Mouse (Mus musculus): ENCODE results near the gene Rnaseh2a. TPM values are rescaled to one million over a fixed set of nuclear protein-coding genes. Genes with fewer than 3 reads are reported as not detected.

Gene Rnaseh2a
- polyA plus RNA-seq, 1 experiment: 69.4 TPM

DNA sequence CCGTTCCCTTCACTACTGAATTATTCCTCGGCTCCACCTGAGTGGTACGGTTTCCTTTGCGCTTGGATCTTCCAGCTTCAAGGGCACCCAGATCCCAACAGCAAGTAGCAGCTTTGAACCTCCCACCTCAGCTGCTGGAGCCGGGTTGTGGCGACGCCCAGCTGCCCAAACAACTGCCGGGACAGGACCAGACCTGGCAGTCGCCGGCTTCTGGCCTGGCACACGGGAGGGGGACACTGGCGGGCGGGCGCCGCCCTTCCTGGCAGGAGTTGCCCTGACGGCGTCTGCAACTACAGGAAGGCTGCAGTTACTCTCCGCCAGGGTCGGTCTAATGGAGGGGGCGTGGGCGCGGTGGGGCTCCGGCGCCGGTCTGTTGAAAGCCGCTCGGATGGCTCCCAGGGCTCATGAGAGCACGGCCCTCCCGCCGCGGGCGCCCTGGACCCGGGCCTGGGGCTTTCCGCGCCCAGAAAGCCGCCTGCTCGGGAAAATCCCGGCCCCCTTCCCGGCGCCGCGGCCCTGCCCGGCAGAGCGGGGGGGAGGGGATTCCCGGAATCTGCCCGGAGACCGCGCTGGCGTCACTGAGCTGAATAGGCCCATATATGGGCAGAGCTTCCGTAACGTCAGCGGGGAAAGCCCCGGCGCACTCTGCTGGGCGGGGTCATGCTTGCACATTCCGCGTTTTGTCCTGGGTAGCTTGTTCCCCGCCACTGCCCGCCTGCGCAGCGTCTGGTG lies 6.6 kb upstream of the Rnaseh2a start:
- DNase-seq: peak; percentile 95
- Histone ChIP-seq H3K36me3 (ENCODE audit: control insufficient read depth, insufficient read depth, low read length) (no peaks in the 10 kb centered on the region), H3K27me3 (ENCODE audit: control insufficient read depth, insufficient read depth, low read length) (no peaks in the 10 kb centered on the region), H3K4me3 (ENCODE audit: control insufficient read depth, insufficient read depth, low read length) (peak overlapping the region; percentile 79), H3K4me1 (replicated peaks; ENCODE audit: control insufficient read depth, insufficient read depth, low read length) (peaks cover 24% of the 10 kb centered on the region), H3K27ac (ENCODE audit: control insufficient read depth, insufficient read depth, low read length) (peak overlapping the region; percentile 79)
- WGBS: 2% methylated on average over 61 of the region's 61 CpGs
- TF ChIP-seq CTCF (IDR thresholded peaks at IDR 0.05; ENCODE audit: borderline replicate concordance, control insufficient read depth, extremely low read depth, insufficient read depth, low read length, poor library complexity): 0 out of 2 replicates have a peak, but pooled peaks have one; percentile 8
- TF ChIP-seq POLR2A (IDR thresholded peaks at IDR 0.05; ENCODE audit: control insufficient read depth, extremely low read depth, insufficient read depth, low read length, poor library complexity): peak; percentile 44; the same call in 1 of the 2 replicates

DNA sequence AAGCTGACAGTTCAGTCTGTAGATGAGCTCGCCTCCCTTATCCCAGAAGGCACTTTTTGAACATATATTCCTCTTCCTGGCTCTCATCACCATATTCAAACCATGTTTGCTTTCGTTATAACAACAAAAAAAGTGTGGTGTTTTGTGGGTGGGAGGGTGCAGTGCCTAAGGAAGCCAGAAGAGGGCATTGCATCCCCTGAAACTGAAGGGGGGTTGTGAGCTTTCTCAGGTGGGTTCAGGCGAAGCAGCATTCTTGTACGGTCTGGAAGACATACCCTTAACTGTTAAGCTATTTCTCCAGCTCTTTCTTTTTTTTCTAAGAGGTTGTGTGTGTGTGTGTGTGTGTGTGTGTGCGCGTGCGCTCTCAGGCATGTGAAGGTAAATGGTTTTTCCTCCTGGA lies 5.9 kb upstream of the Rnaseh2a start:
- DNase-seq: peak; percentile 84
- no peaks in the 10 kb centered on the region for H3K27me3 ChIP-seq (ENCODE audit: control insufficient read depth, insufficient read depth, low read length)
- H3K27ac ChIP-seq (ENCODE audit: control insufficient read depth, insufficient read depth, low read length): no peak overlapping the region; the same call in 1 of the 2 replicates
- peak; percentile 26; the same call in 1 of the 2 replicates for TF ChIP-seq CTCF (IDR thresholded peaks at IDR 0.05; ENCODE audit: borderline replicate concordance, control insufficient read depth, extremely low read depth, insufficient read depth, low read length, poor library complexity)
- TF ChIP-seq POLR2A (IDR thresholded peaks at IDR 0.05; ENCODE audit: control insufficient read depth, extremely low read depth, insufficient read depth, low read length, poor library complexity): no peak
- WGBS: 38% methylated on average over 7 of the region's 7 CpGs
- H3K4me3 ChIP-seq (ENCODE audit: control insufficient read depth, insufficient read depth, low read length): no peak overlapping the region
- peaks cover 20% of the 10 kb centered on the region for H3K4me1 ChIP-seq (replicated peaks; ENCODE audit: control insufficient read depth, insufficient read depth, low read length)
- no peaks in the 10 kb centered on the region for H3K36me3 ChIP-seq (ENCODE audit: control insufficient read depth, insufficient read depth, low read length)

- H3K4me3 ChIP-seq (ENCODE audit: control insufficient read depth, insufficient read depth, low read length): no peak overlapping the region
- H3K36me3 ChIP-seq (ENCODE audit: control insufficient read depth, insufficient read depth, low read length): no peaks in the 10 kb centered on the region
- TF ChIP-seq POLR2A (IDR thresholded peaks at IDR 0.05; ENCODE audit: control insufficient read depth, extremely low read depth, insufficient read depth, low read length, poor library complexity): no peak
- H3K4me1 ChIP-seq (replicated peaks; ENCODE audit: control insufficient read depth, insufficient read depth, low read length): peaks cover 17% of the 10 kb centered on the region
- no peaks in the 10 kb centered on the region for H3K27me3 ChIP-seq (ENCODE audit: control insufficient read depth, insufficient read depth, low read length)
- H3K27ac ChIP-seq (ENCODE audit: control insufficient read depth, insufficient read depth, low read length): no peak overlapping the region
- DNase-seq: no peak
- WGBS: 69% methylated on average over 8 of the region's 8 CpGs
Observed at GRCm38 (mm10) chr8:84974543-84975142, 5.1 kb upstream of the Rnaseh2a start.

DNA sequence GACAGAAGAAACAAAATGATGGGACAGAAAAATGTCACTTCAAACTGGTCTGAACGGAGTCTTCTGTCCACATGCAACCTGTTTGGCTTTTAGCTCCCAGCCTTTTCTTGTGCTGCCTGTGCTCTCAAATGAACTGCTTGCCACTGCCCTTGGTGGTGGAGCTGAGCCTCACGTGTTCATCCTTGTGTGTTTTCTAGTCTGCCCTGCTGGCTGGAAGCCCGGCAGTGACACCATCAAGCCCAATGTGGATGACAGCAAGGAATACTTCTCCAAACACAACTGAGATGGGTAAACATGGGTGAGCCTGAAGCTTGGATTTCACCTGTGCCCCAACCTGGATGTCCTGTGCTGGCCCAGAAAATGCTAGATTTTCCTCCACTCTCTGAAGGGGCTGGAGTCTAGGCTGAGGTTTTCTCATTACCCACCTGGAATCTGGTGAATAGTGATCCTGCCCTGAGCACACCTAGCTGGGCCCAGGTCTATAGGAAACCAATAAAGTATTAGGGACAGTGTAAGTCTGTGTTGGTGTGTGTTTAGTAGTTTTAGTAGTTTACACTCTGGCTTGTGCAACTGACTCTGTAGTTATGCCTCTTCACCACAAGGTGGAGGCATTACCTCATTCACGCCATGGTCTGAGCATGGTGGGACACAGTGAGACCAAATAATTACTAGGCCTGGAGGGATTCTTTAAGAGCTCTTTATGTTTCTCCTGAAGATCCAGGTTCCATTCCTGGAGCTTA lies 4.4 kb upstream of the Rnaseh2a start:
- no peaks in the 10 kb centered on the region for H3K27me3 ChIP-seq (ENCODE audit: control insufficient read depth, insufficient read depth, low read length)
- TF ChIP-seq POLR2A (IDR thresholded peaks at IDR 0.05; ENCODE audit: control insufficient read depth, extremely low read depth, insufficient read depth, low read length, poor library complexity) (no peak), CTCF (IDR thresholded peaks at IDR 0.05; ENCODE audit: borderline replicate concordance, control insufficient read depth, extremely low read depth, insufficient read depth, low read length, poor library complexity) (no peak)
- H3K4me1 ChIP-seq (replicated peaks; ENCODE audit: control insufficient read depth, insufficient read depth, low read length): peaks cover 15% of the 10 kb centered on the region
- no peak overlapping the region for H3K4me3 ChIP-seq (ENCODE audit: control insufficient read depth, insufficient read depth, low read length)
- no peaks in the 10 kb centered on the region for H3K36me3 ChIP-seq (ENCODE audit: control insufficient read depth, insufficient read depth, low read length)
- peak; percentile 54 for DNase-seq
- 82% methylated on average over 4 of the region's 4 CpGs for WGBS
- H3K27ac ChIP-seq (ENCODE audit: control insufficient read depth, insufficient read depth, low read length): no peak overlapping the region

DNA sequence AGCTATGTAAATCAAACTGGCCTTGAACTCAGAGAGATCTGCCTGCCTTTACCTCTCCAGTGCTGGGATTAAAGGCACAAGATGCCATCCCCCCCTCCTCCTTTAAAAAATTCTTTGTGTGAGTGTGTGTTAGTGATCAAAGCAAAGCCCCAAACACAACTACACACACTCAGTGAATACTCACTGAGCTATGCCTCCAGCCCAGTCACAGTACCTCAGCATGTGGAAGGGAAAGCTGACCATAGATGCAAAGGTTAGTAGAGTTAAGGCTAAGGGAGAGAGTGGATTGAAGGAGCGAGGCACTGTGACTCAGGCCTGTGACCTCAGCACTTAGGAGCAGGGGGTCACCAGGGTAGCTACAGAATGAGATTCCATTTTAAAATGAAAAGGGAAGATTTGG lies 3.5 kb upstream of the Rnaseh2a start:
- no peak overlapping the region for H3K27ac ChIP-seq (ENCODE audit: control insufficient read depth, insufficient read depth, low read length)
- TF ChIP-seq CTCF (IDR thresholded peaks at IDR 0.05; ENCODE audit: borderline replicate concordance, control insufficient read depth, extremely low read depth, insufficient read depth, low read length, poor library complexity) (no peak), POLR2A (IDR thresholded peaks at IDR 0.05; ENCODE audit: control insufficient read depth, extremely low read depth, insufficient read depth, low read length, poor library complexity) (no peak)
- WGBS: 100% methylated on average over 1 of the region's 1 CpGs
- DNase-seq: no peak
- peaks cover 18% of the 10 kb centered on the region for H3K4me1 ChIP-seq (replicated peaks; ENCODE audit: control insufficient read depth, insufficient read depth, low read length)
- H3K27me3 ChIP-seq (ENCODE audit: control insufficient read depth, insufficient read depth, low read length): no peaks in the 10 kb centered on the region
- H3K4me3 ChIP-seq (ENCODE audit: control insufficient read depth, insufficient read depth, low read length): no peak overlapping the region
- no peaks in the 10 kb centered on the region for H3K36me3 ChIP-seq (ENCODE audit: control insufficient read depth, insufficient read depth, low read length)

DNA sequence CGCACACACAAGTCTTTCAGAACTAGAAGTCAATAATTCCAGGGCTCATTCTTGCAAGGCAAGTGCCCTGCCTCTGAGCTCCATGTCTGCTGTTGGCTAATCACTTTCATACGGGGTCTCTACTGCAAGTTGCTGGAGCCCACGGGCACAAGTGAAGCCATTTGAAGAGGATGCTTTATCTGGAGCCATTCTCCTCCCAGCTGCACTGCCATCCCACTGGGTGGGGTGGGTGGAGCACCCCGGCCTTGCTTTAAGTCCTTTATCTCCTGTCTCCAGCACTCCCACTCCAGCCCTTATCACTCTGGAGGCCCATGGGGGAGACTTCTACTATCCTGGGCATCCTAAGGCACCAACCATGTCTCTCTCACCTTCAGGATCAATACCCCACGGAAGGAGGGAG lies 1.3 kb upstream of the Rnaseh2a start:
- TF ChIP-seq CTCF (IDR thresholded peaks at IDR 0.05; ENCODE audit: borderline replicate concordance, control insufficient read depth, extremely low read depth, insufficient read depth, low read length, poor library complexity): no peak
- TF ChIP-seq POLR2A (IDR thresholded peaks at IDR 0.05; ENCODE audit: control insufficient read depth, extremely low read depth, insufficient read depth, low read length, poor library complexity): no peak
- Histone ChIP-seq H3K4me3 (ENCODE audit: control insufficient read depth, insufficient read depth, low read length) (no peak overlapping the region), H3K27ac (ENCODE audit: control insufficient read depth, insufficient read depth, low read length) (no peak overlapping the region), H3K4me1 (replicated peaks; ENCODE audit: control insufficient read depth, insufficient read depth, low read length) (peaks cover 27% of the 10 kb centered on the region), H3K27me3 (ENCODE audit: control insufficient read depth, insufficient read depth, low read length) (no peaks in the 10 kb centered on the region), H3K36me3 (ENCODE audit: control insufficient read depth, insufficient read depth, low read length) (no peaks in the 10 kb centered on the region)
- no peak for DNase-seq
- WGBS: 90% methylated on average over 5 of the region's 5 CpGs

All from thymus, adult 2 months (tissue).